Mouse (Mus musculus) large intestine, adult 2 months (tissue): ENCODE measurements around the gene Bcar1. TPM values are rescaled to one million over a fixed set of nuclear protein-coding genes. Genes with fewer than 3 reads are reported as not detected.

Experiments
- DNase-seq: peaks from one replicate; pipeline ENCODE4 v3.0.0-alpha.2; 2012; ENCODE audit warnings: low read depth, low spot score
- WGBS: fragments of 180-500 bp; shearing (Covaris S2); methylation state at CpG from one replicate; pipeline ENCODE4 v1.1.7; 2018; 5-methylcytosine and 5-hydroxymethylcytosine counted together
- polyA plus RNA-seq: library from polyadenylated mRNA; depleted of rRNA; stranded (reverse); fragments of >200 nt; gene quantifications from 2 replicates; pipeline ENCODE4 v1.2.3, GENCODE M21; 2012

Bcar1 gene
- polyA plus RNA-seq, 1 experiment, result 77.4 TPM

- DNase-seq, result no peak
- 84% methylated on average over 5 of the region's 5 CpGs for WGBS
Measured at GRCm38 (mm10) chr8:111770958-111771624, 27.5 kb upstream of the Bcar1 start.

- DNase-seq, result no peak
- 62% methylated on average over 12 of the region's 12 CpGs for WGBS
Measured at GRCm38 (mm10) chr8:111769764-111770428, 26.3 kb upstream of the Bcar1 start.

- 43% methylated on average over 15 of the region's 15 CpGs for WGBS
- no peak for DNase-seq
Measured at GRCm38 (mm10) chr8:111769296-111769695, 25.7 kb upstream of the Bcar1 start.

- WGBS, result 81% methylated on average over 6 of the region's 6 CpGs
- no peak for DNase-seq
Measured at GRCm38 (mm10) chr8:111768651-111769050, 25.0 kb upstream of the Bcar1 start.

- WGBS, result 81% methylated on average over 4 of the region's 4 CpGs
- no peak for DNase-seq
Measured at GRCm38 (mm10) chr8:111765616-111766015, 22.0 kb upstream of the Bcar1 start.

GRCm38 (mm10) chr8:111765096-111765495 lies 21.5 kb upstream of the Bcar1 start:
- no peak for DNase-seq
- WGBS, result 97% methylated on average over 9 of the region's 9 CpGs

- 87% methylated on average over 13 of the region's 13 CpGs for WGBS
- no peak for DNase-seq
Measured at GRCm38 (mm10) chr8:111760708-111761107, 17.1 kb upstream of the Bcar1 start.

- WGBS, result 48% methylated on average over 5 of the region's 5 CpGs
Measured at GRCm38 (mm10) chr8:111758817-111759216, 15.2 kb upstream of the Bcar1 start.

GRCm38 (mm10) chr8:111757599-111757998 lies 14.0 kb upstream of the Bcar1 start:
- 89% methylated on average over 9 of the region's 9 CpGs for WGBS
- DNase-seq, result no peak

More at GRCm38 (mm10) chr8:111758817-111759216, 15.2 kb upstream of the Bcar1 start:
- DNase-seq, result no peak

- no peak for DNase-seq
- 82% methylated on average over 6 of the region's 6 CpGs for WGBS
Measured at GRCm38 (mm10) chr8:111754736-111755135, 11.1 kb upstream of the Bcar1 start.

GRCm38 (mm10) chr8:111754088-111754487 lies 10.5 kb upstream of the Bcar1 start:
- 44% methylated on average over 2 of the region's 2 CpGs for WGBS
- DNase-seq, result no peak

- no peak for DNase-seq
- 63% methylated on average over 6 of the region's 6 CpGs for WGBS
Measured at GRCm38 (mm10) chr8:111748766-111749165, 5.2 kb upstream of the Bcar1 start.

GRCm38 (mm10) chr8:111747866-111748649 lies 4.4 kb upstream of the Bcar1 start:
- WGBS, result 41% methylated on average over 8 of the region's 8 CpGs
- no peak for DNase-seq

GRCm38 (mm10) chr8:111746582-111747465 lies 3.2 kb upstream of the Bcar1 start:
- DNase-seq, result no peak
- WGBS, result 46% methylated on average over 13 of the region's 13 CpGs

GRCm38 (mm10) chr8:111745591-111746418 lies 2.2 kb upstream of the Bcar1 start:
- no peak for DNase-seq
- WGBS, result 6% methylated on average over 23 of the region's 23 CpGs

GRCm38 (mm10) chr8:111745086-111745485 lies 1.5 kb upstream of the Bcar1 start:
- DNase-seq, result no peak
- 71% methylated on average over 5 of the region's 5 CpGs for WGBS

- DNase-seq, result no peak
- 3% methylated on average over 43 of the region's 44 CpGs for WGBS
Measured at GRCm38 (mm10) chr8:111743101-111743791, 363 bp downstream of the Bcar1 start.
